Mouse (Mus musculus) 416B (cell line): Measurements from ENCODE around the gene Ctdnep1.
A peak's percentile ranks its signal among the peaks of the same experiment; 100 is the strongest.
"Not testable (repeated sequence)": the region's sequence is repeated elsewhere in the genome, so short reads cannot be mapped to it uniquely, and the experiment has no call there.

Experiments
- DNase-seq: peaks from one replicate; pipeline ENCODE4 v3.0.0; 2011; ENCODE audit warnings: low read depth

Ctdnep1 gene

DNA sequence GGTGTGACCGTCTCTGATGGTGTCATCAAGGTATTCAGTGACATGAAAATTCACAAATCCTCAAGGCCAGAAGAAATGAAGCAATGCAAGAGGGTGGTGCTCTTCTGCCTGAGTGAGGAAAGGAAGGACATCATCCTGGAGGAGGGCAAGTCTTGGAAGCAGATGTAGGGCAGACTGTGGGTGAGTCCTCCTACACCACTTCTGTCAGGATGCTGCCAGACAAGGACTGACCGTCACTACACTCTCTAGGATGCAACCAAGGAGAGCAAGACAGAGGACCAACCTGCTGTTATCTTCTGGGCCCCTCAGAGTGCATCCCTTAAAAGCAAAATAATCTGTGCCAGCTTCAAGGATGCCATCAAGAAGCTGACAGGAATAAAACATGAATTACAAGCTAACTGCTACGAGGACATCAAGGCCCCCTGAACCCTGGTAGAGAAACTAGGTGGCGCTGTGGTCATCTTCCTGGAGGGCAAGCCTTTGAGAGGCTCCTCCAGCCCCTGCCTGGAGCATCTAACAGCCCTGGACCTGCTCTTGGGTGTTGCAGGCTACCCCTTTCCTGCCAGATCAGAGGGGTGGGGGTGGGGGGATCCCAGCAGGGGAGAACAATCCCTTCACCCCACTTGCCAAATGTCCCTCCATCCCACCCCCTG lies 30.0 kb upstream of the Ctdnep1 start:
- DNase-seq: peak; percentile 50

DNA sequence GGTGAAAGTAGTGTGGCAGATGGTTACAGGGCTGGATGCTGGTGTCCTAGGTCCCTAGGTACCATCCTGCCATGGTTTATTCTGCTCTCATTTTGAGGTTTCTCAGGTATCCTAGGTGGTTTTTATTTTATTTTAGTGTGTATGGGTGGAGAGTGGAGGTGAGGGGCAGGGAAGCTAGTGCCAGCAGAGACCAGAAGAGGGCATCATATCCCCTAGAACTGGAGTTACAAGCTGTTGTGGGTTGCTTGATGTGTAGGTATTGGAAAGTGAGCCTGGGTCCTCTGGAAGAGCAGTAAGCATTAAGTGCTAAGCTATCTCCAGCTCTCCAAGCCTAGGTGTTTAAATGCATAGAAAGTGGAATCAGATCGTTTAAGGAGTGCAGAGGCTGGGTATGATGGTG lies 28.7 kb upstream of the Ctdnep1 start:
- DNase-seq: peak; percentile 46

DNA sequence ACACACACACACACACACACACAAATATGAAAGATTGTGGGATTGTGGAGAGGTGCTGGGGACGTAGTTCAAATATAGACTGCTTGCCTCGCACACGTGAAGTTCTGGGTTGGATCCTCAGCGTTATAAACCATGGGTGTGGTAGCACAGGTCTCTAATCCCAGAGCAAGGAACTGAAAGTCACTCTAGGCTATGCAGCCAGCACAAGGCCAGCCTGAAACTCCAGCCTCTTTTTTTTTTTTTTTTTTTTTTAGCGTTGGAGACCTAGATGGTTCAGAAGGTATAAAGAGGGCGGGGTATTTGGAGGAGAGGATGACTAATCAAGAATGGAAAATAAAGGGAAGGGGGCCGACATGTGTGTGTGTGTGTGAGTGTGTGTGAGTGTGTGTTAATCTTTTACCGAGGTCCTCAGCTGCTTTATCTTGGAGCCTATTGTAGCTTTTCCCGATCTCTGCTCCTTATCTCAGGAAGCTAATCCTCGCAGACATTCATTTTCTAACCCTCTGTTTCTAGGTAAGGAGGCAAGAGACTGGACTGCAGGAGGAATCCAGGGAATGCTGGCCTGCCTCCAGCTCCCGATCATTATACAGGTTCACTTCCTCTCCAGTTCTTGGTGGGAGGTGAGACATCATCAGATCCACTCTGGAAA lies 27.6 kb upstream of the Ctdnep1 start:
- DNase-seq: no peak

DNA sequence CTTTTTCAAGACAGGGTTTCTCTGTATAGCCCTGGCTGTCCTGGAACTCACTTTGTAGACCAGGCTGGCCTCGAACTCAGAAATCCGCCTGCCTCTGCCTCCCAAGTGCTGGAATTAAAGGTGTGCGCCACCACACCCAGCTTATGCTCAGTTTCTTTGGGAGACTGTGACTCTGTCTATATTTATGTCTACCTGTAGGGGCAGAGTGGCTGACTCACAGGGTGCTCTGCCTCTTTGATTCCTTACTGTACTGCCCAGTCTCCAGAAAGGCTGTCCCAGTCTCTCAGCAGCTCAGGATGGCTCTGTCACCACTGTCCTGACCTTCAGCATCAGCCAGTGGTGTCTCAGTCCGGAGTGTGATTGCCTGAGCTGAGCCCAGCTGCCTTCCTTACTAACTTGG lies 25.3 kb upstream of the Ctdnep1 start:
- DNase-seq: not testable (repeated sequence)

DNA sequence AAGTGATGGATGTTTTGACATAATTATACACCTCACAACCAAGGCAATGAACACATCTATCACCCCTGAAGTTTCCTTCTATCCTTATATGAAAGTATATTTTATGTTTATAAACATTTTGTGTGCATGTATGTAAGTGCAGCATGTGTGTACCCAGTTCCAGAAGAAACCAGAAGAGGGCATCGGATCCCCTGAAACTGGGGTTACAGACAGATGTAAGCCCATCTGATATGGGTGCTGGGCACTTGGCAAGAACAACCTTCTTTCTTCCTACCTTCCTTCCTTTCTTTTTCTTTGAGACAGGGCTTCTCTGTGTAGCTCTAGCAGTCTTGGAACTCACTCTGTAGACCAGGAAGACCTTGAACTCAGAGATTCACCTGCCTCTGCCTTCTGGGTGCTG lies 24.7 kb upstream of the Ctdnep1 start:
- peak; percentile 60 for DNase-seq

DNA sequence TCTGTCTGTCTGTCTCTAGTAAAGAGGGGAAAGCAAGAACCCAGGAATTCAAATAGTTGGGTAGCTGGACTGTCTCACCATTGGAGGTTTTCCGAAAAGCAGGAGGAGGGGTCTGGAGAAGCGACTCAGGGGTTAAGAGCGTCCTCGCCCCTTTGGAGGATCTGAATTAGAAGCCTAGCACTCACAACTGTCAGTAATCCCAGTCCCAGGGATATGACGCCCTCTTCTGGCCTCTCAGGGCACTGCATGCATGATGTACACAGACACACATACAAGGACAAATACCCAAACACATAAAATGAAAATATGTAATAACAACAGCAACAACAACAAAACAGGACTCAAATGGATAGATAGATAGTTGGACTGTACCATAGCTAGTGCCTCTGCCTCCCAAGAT lies 20.3 kb upstream of the Ctdnep1 start:
- peak; percentile 39 for DNase-seq

DNA sequence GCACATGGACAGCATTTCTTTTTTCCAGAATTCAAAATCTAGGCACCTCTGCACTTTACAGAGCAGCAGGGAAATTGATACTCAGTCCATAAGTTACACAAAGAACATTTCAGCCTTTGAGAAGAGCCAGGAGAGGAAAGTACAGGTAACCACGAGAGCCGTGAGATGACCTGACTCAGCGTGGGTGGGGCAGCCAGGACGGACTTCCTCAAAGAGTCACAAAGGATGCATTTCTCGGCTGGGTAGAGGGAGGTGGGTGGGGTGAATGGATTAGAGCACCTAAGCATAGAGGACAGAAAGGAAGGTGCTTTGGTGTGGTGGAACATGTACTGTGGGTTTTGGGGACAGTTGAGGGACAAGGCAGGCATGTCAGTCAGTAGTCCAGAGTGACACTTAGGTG lies 19.1 kb upstream of the Ctdnep1 start:
- no peak for DNase-seq

DNA sequence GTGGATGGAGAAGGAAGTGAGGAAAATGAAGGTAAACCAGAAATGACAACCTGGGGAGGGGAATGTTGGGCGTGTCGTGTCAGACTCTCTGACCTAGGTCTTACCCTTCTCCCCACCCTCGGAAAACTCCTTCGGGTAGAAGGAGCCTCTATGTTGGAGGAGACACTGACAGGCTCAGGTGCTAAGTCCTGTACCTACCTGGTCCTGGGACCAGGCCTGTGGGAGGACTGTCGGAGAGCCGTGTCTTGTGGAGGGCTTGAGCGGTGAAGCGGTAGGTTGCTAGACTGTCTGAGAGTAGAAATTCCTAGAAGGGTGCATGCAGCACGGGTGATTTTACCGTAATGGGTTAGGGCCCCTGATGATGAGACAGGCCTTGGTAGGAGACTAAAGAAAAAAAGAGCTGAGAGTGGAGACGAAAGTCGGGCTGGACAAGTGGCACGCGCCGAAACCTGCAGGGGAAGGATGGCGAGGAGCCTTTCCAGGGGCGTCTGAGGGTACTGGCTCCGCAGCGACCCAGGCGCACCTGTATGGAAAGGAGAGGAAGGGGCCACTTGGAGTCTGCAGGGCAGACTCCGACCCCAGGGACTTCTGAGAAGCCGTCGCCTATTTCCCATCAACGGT lies 16.2 kb upstream of the Ctdnep1 start, which contains the start of gene Cldn7:
Cldn7 (plus strand) TSS at position 130 of the 621 bp plus-strand sequence.
- DNase-seq: no peak

DNA sequence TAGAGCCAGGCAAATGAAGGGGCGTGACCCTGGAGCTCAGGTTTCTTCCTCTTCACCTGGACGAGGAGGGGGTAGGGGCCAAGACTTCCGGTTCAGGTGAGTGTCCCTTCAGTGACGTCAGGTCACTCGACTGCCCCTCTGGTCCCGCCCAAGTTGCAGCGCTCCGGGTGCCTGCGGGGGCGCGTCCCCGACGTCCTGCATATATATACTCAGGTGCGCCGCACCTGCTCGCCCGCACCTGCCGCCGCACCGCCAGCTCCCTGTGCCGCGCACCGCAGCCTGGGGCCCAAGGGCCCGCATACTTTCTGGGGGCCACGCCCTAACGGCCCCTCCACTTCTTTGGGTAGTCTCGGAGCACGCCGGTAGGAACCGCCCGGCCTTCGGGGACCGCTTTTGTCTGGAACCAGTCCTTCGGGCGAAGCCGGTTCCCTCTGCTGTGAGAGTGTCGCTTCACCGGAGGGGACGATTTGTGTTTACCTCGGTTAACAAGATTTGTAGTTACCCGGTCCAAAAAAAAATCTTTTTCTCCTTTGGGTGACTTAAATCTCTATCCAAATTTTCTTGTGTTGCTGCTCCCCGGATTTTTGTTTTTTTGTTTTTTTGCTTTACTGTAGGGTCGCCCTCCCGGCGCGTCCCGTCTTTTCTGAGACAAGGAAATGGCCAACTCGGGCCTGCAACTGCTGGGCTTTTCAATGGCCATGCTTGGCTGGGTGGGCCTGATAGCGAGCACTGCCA lies 15.5 kb upstream of the Ctdnep1 start:
- no peak for DNase-seq

DNA sequence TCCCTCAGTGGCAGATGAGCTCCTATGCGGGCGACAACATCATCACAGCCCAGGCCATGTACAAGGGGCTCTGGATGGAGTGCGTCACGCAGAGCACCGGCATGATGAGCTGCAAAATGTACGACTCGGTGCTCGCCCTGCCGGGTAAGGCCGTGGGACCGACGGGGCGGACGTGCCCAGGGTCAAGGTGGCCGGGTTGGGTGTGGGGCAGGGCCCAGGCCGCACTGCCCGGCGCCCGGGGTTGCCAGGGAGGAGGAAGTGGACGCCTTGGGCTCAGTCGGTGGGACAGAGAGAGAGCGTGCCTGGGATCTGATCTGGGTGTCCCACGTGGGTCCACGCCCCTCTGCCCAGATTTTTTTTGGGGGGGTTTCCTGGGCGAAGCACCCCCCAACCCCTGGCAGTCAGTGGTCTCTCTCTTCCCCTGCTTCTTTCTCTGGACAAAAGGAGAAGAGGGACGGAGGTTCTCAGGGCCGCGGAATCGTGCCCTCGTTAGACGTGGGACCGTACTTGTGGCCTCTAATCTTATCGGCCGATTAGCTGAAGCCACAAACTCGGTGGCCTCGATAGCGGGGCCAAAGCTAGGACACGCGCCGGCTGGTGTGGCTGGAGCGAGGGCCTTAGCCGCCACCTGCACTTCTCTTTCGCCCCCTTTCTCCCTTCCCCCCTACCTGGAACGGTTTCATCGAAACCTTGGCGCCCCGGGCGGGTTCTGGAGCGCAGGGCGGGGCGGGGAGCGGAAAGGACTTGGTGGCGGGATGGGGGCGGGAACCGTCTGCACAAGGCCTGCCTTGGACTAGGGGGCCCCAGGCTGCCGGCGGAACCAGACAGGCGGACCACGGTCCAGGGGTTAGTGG lies 14.7 kb upstream of the Ctdnep1 start:
- DNase-seq: no peak

DNA sequence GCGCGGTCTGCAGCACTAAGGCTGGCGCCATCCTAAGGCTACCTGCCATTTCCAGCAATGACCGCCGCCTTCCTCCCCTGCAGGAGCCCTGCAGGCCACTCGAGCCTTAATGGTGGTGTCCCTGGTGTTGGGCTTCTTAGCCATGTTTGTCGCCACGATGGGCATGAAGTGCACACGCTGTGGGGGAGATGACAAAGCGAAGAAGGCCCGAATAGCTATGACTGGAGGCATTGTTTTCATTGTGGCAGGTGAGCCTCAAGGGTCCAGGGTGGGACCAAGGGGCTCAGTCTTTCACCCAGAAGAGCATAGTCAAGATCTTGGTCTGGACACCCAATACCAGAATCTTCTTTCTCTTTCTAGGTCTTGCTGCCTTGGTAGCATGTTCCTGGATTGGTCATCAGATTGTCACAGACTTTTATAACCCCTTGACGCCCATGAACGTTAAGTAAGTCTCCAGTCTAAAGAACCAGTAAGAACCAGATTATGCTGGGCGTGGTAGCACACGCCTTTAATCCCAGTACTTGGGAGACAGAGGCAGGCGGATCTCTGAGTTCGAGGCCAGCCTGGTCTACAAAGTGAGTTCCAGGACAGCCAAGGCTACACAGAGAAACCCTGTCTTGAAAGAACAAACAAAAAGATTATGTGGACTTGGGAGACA lies 14.0 kb upstream of the Ctdnep1 start:
- no peak for DNase-seq

DNA sequence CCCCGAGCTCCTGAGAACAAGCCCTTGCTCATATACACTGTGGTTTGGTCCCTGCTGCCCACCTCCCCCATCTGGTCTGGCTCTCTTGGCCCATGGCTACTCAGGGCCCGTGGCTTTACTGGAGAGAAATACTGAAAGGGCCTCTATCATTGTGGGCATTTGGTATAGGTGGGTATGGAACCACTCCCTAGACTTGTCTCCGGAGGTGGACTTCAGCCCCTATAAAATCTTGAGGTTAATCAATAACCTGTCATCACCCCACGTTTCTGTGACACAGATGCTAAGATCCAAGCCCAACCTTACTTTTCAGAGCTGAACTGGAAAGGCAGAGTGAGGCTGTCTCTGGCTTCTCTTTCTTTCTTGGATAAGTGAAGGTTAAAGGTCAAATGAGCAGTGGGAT lies 12.2 kb upstream of the Ctdnep1 start:
- no peak for DNase-seq

DNA sequence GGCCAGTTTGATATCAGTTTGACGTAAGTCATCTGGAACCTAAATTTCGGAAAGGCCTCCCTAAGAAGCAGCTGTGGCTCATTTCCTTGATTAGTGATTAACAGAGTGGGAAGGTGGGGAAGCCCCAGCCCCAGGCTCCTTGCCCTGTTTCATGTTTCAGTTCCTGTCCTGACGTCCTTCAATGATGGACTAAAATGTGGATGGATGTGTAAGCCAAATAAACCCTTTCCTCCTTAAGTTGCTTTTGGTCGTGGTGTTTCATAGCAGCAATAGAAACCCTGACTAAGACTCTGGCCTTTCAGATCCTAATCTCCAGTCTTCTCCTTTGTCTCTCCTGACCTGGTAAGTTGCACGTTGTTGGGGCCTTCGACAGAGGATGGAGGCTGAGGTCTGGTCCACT lies 10.7 kb upstream of the Ctdnep1 start:
- no peak for DNase-seq

DNA sequence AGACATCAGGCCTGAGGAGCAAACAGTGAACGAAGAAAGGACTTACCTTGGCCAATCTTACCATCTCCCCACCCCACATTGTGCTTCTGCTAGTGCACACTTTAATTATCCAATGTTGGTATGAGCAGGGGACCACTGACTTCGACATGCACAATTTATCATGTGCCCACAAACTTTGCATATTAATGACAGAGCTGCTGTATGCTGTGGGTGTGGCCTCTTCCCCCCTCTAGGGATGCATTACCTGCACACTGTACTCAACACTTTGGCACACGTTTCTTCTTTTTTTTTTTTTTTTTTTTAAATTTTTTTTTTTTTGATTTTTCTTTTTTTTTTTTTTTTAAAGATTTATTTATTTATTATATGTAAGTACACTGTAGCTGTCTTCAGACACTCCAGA lies 10.2 kb upstream of the Ctdnep1 start:
- no peak for DNase-seq

DNA sequence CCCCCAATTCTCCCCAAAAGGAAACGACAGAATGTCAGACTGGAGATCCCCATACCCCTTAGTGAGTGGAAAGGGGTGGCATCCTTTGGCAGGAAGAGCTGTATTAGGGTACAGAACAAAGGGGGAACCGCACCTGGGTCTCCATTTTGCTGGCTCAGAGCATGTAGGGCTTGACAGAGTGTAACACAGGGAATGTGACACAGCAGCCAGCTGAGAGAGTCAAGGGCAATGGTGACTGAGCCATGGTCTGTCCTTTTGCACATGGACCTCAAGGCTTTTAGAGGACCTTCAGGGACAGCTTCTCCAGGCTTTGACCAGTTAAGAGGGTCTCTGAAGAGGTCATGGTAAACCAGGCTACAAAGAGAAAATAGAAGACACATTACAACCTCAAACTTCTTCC lies 6.0 kb upstream of the Ctdnep1 start:
- no peak for DNase-seq

DNA sequence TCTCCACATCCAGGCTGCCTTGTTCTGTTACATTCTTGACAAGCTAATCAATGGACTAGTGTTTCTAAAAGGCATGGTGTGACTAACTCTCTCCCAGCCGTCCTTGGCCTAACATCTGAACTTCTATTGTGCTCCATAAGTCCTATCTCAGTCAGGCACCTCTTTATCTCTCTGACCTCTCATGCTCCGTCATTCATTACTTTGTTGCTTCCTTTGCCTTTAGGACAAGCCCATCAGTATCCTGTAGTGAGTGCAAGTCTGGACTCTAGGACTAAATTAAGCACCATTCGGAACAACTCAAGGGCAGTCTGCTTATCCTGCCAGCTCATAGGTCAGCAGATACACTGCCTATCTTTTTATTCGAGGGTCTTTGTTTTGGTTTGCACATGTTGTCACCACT lies 4.7 kb upstream of the Ctdnep1 start:
- no peak for DNase-seq

DNA sequence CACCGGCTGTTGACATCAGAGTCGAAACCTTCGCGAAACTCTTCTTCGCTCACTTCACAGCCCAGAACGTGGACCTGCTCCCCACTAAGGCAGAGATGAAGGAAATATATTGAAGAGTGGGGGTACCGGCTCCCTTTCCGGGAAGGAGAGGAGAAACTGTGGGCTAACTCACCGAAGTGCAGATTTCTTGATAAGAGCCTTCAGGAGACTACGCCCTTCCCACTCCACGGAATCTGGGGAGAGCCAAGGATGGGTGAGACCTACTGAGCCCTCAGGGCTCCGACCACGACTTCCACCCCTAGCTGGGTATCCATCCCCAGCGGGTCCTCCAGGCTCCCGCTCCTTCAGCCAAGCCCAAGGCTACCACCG lies 1.1 kb upstream of the Ctdnep1 start:
- DNase-seq: no peak

DNA sequence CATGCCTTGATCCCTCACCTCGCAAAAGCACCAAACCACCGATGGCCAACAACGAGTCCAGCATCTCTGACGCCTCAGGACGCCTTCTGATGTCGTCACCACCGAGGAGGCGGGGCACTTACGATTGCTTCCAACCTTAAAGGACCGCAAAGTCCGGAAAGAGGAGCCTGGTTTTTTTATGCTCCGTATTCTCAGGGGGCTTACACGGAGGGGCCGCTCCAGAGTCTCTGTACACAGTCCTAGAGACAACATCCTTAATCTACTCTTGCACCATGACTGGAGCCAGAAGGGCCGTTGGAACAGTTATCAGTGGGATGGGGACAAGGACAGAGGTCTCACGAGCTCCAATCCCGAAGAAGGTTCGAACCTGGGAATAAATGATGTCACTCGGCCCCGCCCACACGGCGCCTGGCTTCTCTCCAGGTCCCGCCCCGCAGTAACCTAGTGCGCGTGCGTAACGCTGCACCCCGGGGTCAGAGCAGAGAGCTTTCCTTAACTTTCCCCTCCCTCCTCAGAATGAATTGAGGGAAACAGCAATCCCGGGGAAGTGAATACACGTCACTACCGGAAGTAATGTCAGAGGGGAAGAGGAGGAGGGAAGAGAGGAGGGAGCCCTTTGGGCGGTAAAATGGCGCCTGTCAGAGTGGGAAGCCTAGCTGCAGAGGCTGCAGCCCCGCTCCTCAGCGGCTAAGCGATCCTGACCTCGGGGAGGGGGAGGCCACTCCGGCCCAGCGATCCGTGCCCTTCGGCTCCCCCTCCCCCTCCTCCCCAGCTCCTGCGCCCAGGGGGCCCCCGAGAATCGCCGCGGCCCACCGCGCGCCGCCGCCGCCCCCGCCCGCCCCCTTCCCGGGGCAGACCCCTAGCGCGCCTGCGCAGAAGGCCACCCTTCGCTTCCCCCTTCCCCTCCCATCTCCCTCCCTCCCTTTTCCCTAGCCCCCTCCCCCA lies 488 bp upstream of the Ctdnep1 start:
- DNase-seq: peak; percentile 100

DNA sequence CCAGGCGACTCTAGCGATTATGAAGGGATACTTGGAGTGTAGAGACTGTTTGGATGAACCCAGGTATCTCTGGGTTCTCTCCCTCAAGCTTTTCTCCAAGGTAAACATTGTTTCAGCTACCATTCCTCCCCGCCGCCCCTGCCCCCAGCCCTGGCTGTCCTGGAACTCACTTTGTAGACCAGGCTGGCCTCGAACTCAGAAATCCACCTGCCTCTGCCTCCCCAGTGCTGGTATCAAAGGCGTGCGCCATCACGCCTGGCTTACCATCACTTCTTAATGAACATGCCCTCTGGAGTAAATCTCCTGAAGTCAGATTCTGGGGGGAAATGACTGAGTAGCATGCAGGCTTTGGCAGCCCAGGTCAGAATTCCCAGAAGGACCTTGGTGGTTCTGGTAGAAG lies 1.3 kb downstream of the Ctdnep1 start, which contains the start of gene Elp5:
Elp5 (minus strand) TSS at position 293 of the 400 bp plus-strand sequence.
- no peak for DNase-seq

DNA sequence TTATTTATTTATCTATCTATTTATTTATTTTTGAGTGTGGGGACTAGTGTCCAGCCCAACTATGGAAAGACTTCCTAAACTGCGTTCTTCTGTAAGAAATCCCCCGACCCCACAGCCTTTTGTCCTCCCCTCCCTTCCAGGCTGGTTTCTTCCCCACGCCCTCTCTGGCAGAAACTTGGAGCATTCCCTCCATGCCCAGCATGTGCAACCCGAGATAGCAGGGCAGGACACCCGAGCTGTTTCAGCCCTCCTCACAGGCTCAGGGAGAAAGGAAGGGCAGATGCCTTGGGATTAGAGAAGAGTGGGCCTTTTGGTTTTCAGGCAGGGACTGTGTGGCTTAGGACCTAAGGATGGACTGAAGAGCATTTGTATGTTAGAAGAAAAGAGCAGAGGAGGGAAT lies 1.9 kb downstream of the Ctdnep1 start:
- no peak for DNase-seq
